Mouse (Mus musculus): ENCODE results near the gene H3f3b.

H3f3b gene

GRCm38 (mm10) chr11:115999538-116000143, 28.1 kb downstream of the H3f3b start:
- TF ChIP-seq POU5F1 (IDR thresholded peaks at IDR 0.05; ENCODE audit: borderline replicate concordance, low read length) (no peak), CTCF (conservative IDR thresholded peaks at IDR 0.05; ENCODE audit: low read length) (peak; percentile 57), NANOG (IDR thresholded peaks at IDR 0.05; ENCODE audit: borderline replicate concordance, low read length) (no peak)
- H3K27me3 ChIP-seq (ENCODE audit: insufficient read depth, low read length): peaks cover 21% of the 10 kb centered on the region
- peaks cover 53% of the 10 kb centered on the region for H3K4me1 ChIP-seq (replicated peaks; ENCODE audit: low read depth, low read length)
- H3K4me3 ChIP-seq (replicated peaks; ENCODE audit: low read length): peak overlapping the region; percentile 46
- H3K36me3 ChIP-seq (ENCODE audit: insufficient read depth, low read length): no peaks in the 10 kb centered on the region; the same call in 1 of the 2 replicates
- no peaks in the 10 kb centered on the region for H3K9me3 ChIP-seq (ENCODE audit: low read length)

- TF ChIP-seq NANOG (IDR thresholded peaks at IDR 0.05; ENCODE audit: borderline replicate concordance, low read length) (no peak), POU5F1 (IDR thresholded peaks at IDR 0.05; ENCODE audit: borderline replicate concordance, low read length) (no peak), CTCF (conservative IDR thresholded peaks at IDR 0.05; ENCODE audit: low read length) (no peak)
- Histone ChIP-seq H3K4me3 (replicated peaks; ENCODE audit: low read length) (no peak overlapping the region), H3K9me3 (ENCODE audit: low read length) (no peaks in the 10 kb centered on the region)
These were observed 28.7 kb downstream of the H3f3b start for GRCm38 (mm10) chr11:115999027-115999426.

GRCm38 (mm10) chr11:115997662-115998061, 30.1 kb downstream of the H3f3b start:
- H3K4me3 ChIP-seq (replicated peaks; ENCODE audit: low read length): no peak overlapping the region
- H3K27me3 ChIP-seq (ENCODE audit: insufficient read depth, low read length): peaks cover 9% of the 10 kb centered on the region
- peaks cover 46% of the 10 kb centered on the region for H3K4me1 ChIP-seq (replicated peaks; ENCODE audit: low read depth, low read length)
- TF ChIP-seq POU5F1 (IDR thresholded peaks at IDR 0.05; ENCODE audit: borderline replicate concordance, low read length) (no peak), CTCF (conservative IDR thresholded peaks at IDR 0.05; ENCODE audit: low read length) (no peak), NANOG (IDR thresholded peaks at IDR 0.05; ENCODE audit: borderline replicate concordance, low read length) (no peak)
- no peaks in the 10 kb centered on the region for H3K36me3 ChIP-seq (ENCODE audit: insufficient read depth, low read length)
- H3K9me3 ChIP-seq (ENCODE audit: low read length): no peaks in the 10 kb centered on the region

More at GRCm38 (mm10) chr11:115999027-115999426, 28.7 kb downstream of the H3f3b start:
- no peaks in the 10 kb centered on the region; the same call in 1 of the 2 replicates for H3K36me3 ChIP-seq (ENCODE audit: insufficient read depth, low read length)
- H3K27me3 ChIP-seq (ENCODE audit: insufficient read depth, low read length): peaks cover 19% of the 10 kb centered on the region
- peaks cover 47% of the 10 kb centered on the region for H3K4me1 ChIP-seq (replicated peaks; ENCODE audit: low read depth, low read length)

GRCm38 (mm10) chr11:115997047-115997446, 30.7 kb downstream of the H3f3b start:
- Histone ChIP-seq H3K4me3 (replicated peaks; ENCODE audit: low read length) (no peak overlapping the region), H3K4me1 (replicated peaks; ENCODE audit: low read depth, low read length) (peaks cover 43% of the 10 kb centered on the region), H3K36me3 (ENCODE audit: insufficient read depth, low read length) (no peaks in the 10 kb centered on the region), H3K9me3 (ENCODE audit: low read length) (no peaks in the 10 kb centered on the region), H3K27me3 (ENCODE audit: insufficient read depth, low read length) (peaks cover 12% of the 10 kb centered on the region)
- TF ChIP-seq CTCF (conservative IDR thresholded peaks at IDR 0.05; ENCODE audit: low read length): 0 out of 2 replicates have a peak, but pooled peaks have one; percentile 21
- no peak for TF ChIP-seq NANOG (IDR thresholded peaks at IDR 0.05; ENCODE audit: borderline replicate concordance, low read length)

- no peak for TF ChIP-seq POU5F1 (IDR thresholded peaks at IDR 0.05; ENCODE audit: borderline replicate concordance, low read length)
- TF ChIP-seq CTCF (conservative IDR thresholded peaks at IDR 0.05; ENCODE audit: low read length): no peak
- no peak for TF ChIP-seq NANOG (IDR thresholded peaks at IDR 0.05; ENCODE audit: borderline replicate concordance, low read length)
- Histone ChIP-seq H3K4me1 (replicated peaks; ENCODE audit: low read depth, low read length) (peaks cover 41% of the 10 kb centered on the region), H3K27me3 (ENCODE audit: insufficient read depth, low read length) (peaks cover 11% of the 10 kb centered on the region), H3K4me3 (replicated peaks; ENCODE audit: low read length) (no peak overlapping the region), H3K36me3 (ENCODE audit: insufficient read depth, low read length) (no peaks in the 10 kb centered on the region), H3K9me3 (ENCODE audit: low read length) (no peaks in the 10 kb centered on the region)
These were observed 32.5 kb downstream of the H3f3b start for GRCm38 (mm10) chr11:115995256-115995655.

- no peak for TF ChIP-seq NANOG (IDR thresholded peaks at IDR 0.05; ENCODE audit: borderline replicate concordance, low read length)
- TF ChIP-seq CTCF (conservative IDR thresholded peaks at IDR 0.05; ENCODE audit: low read length): no peak
- TF ChIP-seq POU5F1 (IDR thresholded peaks at IDR 0.05; ENCODE audit: borderline replicate concordance, low read length): no peak
- Histone ChIP-seq H3K4me1 (replicated peaks; ENCODE audit: low read depth, low read length) (peaks cover 42% of the 10 kb centered on the region), H3K27me3 (ENCODE audit: insufficient read depth, low read length) (peaks cover 23% of the 10 kb centered on the region), H3K9me3 (ENCODE audit: low read length) (no peaks in the 10 kb centered on the region), H3K36me3 (ENCODE audit: insufficient read depth, low read length) (no peaks in the 10 kb centered on the region), H3K4me3 (replicated peaks; ENCODE audit: low read length) (no peak overlapping the region)
These were observed 35.7 kb downstream of the H3f3b start for GRCm38 (mm10) chr11:115992098-115992497.

GRCm38 (mm10) chr11:115989686-115990085, 38.1 kb downstream of the H3f3b start:
- Histone ChIP-seq H3K4me3 (replicated peaks; ENCODE audit: low read length) (peak overlapping the region; percentile 68), H3K36me3 (ENCODE audit: insufficient read depth, low read length) (no peaks in the 10 kb centered on the region), H3K27me3 (ENCODE audit: insufficient read depth, low read length) (peaks cover 27% of the 10 kb centered on the region), H3K9me3 (ENCODE audit: low read length) (no peaks in the 10 kb centered on the region), H3K4me1 (replicated peaks; ENCODE audit: low read depth, low read length) (peaks cover 45% of the 10 kb centered on the region)
- TF ChIP-seq NANOG (IDR thresholded peaks at IDR 0.05; ENCODE audit: borderline replicate concordance, low read length) (no peak), CTCF (conservative IDR thresholded peaks at IDR 0.05; ENCODE audit: low read length) (no peak), POU5F1 (IDR thresholded peaks at IDR 0.05; ENCODE audit: borderline replicate concordance, low read length) (no peak)

GRCm38 (mm10) chr11:115983291-115983690, 44.5 kb downstream of the H3f3b start:
- Histone ChIP-seq H3K4me3 (replicated peaks; ENCODE audit: low read length) (no peak overlapping the region), H3K9me3 (ENCODE audit: low read length) (no peaks in the 10 kb centered on the region), H3K4me1 (replicated peaks; ENCODE audit: low read depth, low read length) (peaks cover 28% of the 10 kb centered on the region), H3K27me3 (ENCODE audit: insufficient read depth, low read length) (peaks cover 43% of the 10 kb centered on the region), H3K36me3 (ENCODE audit: insufficient read depth, low read length) (no peaks in the 10 kb centered on the region)
- no peak for TF ChIP-seq NANOG (IDR thresholded peaks at IDR 0.05; ENCODE audit: borderline replicate concordance, low read length)
- TF ChIP-seq CTCF (conservative IDR thresholded peaks at IDR 0.05; ENCODE audit: low read length): no peak

- H3K36me3 ChIP-seq (ENCODE audit: insufficient read depth, low read length): no peaks in the 10 kb centered on the region
- H3K4me3 ChIP-seq (replicated peaks; ENCODE audit: low read length): no peak overlapping the region
- H3K4me1 ChIP-seq (replicated peaks; ENCODE audit: low read depth, low read length): peaks cover 33% of the 10 kb centered on the region
- H3K9me3 ChIP-seq (ENCODE audit: low read length): no peaks in the 10 kb centered on the region
- TF ChIP-seq POU5F1 (IDR thresholded peaks at IDR 0.05; ENCODE audit: borderline replicate concordance, low read length) (no peak), CTCF (conservative IDR thresholded peaks at IDR 0.05; ENCODE audit: low read length) (no peak), NANOG (IDR thresholded peaks at IDR 0.05; ENCODE audit: borderline replicate concordance, low read length) (no peak)
- H3K27me3 ChIP-seq (ENCODE audit: insufficient read depth, low read length): peaks cover 46% of the 10 kb centered on the region
These were observed 45.3 kb downstream of the H3f3b start for GRCm38 (mm10) chr11:115982472-115982871.
